Mouse (Mus musculus) bone marrow, adult 2 months (tissue): ENCODE results near the gene Apbb2.

Source experiments
- CTCF ChIP-seq: fragments of 200-500 bp; IDR thresholded peaks from 2 replicates; pipeline ENCODE4 v1.5.1; 2011; ENCODE audit warnings: low read length, control low read depth; ENCODE audit not compliant: control insufficient read depth, insufficient read depth
- POLR2A ChIP-seq: fragments of 200-500 bp; IDR thresholded peaks from 2 replicates; pipeline ENCODE4 v1.6.1; 2011; ENCODE audit warnings: low read depth, mild to moderate bottlenecking, control low read depth, low read length, borderline replicate concordance; ENCODE audit not compliant: control insufficient read depth

GRCm38 (mm10) chr5:66517503-66517902 is 101.1 kb downstream of the Apbb2 start:
- TF ChIP-seq CTCF (no peak), POLR2A (no peak)
